Mouse (Mus musculus): Measurements from ENCODE around the gene Elovl2.
"Not testable (repeated sequence)": the region's sequence is repeated elsewhere in the genome, so short reads cannot be mapped to it uniquely, and the experiment has no call there.

Gene Elovl2

GRCm38 (mm10) chr13:41220304-41220834 lies at the start of gene Elovl2:
Elovl2 (minus strand) TSS chr13:41220405.
- in situ Hi-C loops (cut with MboI, MseI), result no loop called here

DNA sequence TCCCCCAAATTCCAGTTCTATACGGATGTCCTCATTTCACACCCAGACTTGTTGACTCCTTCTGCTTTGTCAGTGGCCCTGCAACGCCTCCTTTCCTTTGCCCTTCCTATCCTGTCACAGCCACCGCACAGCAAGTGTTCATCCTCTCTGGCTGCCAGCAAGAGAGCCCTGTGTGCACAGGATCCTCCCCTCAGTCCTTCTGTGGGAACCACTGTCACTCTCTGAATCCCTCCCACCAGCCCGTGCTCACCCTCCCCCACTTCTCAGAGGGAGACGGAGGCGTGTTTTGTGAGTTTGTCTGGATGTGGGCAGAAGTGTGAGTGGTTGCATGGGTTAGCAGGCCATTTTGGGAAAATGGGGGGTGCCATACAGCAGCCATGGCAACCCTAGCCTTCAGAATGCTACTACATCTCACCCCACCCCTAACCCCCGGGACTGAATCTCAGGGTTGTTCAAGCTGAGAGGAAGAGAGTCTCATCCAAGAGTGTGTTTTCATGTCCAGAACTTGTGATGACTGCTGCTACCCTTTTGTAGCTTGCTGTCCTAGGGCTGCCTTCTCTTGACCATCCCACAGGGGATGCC lies 47.7 kb upstream of the Elovl2 start:
- in situ Hi-C loops (cut with MboI, MseI), result no loop called here

DNA sequence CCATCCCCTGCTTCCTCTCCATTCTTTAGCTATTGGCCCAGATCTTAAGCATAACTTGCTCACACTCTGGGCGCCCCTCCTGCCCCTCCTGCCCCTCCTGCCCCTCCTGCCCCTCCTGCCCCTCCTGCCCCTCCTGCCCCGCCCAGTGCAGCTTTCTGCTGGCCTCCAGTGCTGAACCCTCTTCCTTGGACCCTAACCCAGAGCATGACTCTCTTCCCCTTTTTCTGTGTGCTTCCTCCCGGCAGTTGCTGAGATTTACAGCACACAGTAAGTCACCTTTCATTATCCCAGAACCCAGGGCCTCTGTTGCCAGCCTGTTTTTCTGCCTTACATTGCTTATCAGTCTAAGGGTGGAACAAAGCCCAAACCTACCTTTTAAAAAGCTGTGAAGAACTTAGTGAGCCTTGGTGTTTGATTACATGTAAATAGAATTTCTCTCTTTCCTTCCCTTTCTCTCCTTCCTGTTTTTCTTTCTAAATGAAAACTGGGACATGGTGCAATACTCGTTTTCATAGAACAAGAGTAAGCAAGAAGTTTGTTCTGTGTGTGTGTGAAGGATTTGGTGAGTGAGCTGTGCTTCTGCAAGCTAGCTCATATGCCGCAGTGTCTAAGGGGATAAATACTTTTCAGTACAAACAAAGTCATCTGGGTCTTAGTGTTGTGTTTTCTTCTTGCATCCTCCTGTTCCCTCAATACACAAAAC lies 43.2 kb upstream of the Elovl2 start:
- in situ Hi-C loops (cut with MboI, MseI), result no loop called here

DNA sequence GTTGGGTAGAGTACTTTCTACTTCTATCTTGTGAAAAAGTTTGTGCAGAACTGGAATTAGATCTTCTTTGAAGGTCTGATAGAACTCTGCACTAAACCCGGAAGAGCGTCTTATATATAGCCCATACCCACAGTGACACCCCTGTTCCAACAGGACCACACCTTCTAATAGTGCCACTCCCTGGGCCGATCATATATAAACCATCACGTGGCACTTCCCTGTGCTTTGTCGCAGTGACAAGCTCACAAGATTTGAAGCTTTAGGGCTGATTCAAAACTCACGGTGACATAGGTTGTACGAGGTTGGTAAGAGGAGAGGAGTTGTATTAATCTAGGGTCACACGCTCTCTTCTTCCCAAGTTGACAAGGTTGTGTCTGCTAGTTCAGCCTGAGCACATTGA lies 41.4 kb upstream of the Elovl2 start:
- in situ Hi-C loops (cut with MboI, MseI), result not testable (repeated sequence)

GRCm38 (mm10) chr13:41257851-41258250 lies 37.6 kb upstream of the Elovl2 start:
- in situ Hi-C loops (cut with MboI, MseI), result no loop called here

- in situ Hi-C loops (cut with MboI, MseI), result no loop called here
These were observed 36.8 kb upstream of the Elovl2 start for GRCm38 (mm10) chr13:41256962-41257361.

- in situ Hi-C loops (cut with MboI, MseI), result no loop called here
These were observed 35.9 kb upstream of the Elovl2 start for GRCm38 (mm10) chr13:41256126-41256525.

DNA sequence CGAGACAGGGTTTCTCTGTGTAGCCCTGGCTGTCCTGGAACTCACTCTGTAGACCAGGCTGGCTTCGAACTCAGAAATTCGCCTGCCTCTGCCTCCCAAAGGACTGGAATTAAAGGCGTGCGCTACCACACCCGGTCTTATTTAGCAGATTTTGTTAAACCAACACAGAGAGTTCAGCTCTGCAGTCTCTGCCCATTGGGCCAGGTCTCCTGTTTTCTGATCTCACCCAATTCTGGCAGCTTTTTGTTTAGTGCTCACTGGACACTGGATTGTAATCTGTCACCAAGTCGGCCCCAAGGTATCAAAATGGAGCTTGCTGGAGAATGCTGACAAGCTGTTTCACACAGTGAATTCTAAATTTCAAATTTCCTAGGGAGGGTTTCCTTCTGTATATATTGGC lies 32.5 kb upstream of the Elovl2 start:
- in situ Hi-C loops (cut with MboI, MseI), result no loop called here

DNA sequence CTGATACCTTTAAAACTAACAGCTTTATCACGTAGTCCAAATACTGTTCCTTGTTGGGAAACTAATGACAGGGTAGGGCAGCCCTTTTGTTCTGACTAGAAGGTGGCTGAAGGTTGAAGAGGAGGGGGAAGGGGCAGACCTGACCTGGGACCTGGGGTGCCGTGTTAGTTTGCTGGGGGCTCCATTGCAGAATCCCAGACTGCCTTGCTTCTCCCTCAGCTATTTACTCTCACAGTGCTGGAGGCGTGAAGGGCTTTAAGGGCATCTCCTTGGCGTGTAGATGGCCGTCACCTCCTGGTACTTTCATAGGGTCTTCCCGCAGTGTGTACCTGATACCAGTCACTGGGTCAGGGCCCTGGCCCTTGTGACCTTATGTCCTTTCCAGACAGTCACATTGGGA lies 31.9 kb upstream of the Elovl2 start:
- in situ Hi-C loops (cut with MboI, MseI), result no loop called here

GRCm38 (mm10) chr13:41251667-41252066 lies 31.5 kb upstream of the Elovl2 start:
- in situ Hi-C loops (cut with MboI, MseI), result no loop called here

DNA sequence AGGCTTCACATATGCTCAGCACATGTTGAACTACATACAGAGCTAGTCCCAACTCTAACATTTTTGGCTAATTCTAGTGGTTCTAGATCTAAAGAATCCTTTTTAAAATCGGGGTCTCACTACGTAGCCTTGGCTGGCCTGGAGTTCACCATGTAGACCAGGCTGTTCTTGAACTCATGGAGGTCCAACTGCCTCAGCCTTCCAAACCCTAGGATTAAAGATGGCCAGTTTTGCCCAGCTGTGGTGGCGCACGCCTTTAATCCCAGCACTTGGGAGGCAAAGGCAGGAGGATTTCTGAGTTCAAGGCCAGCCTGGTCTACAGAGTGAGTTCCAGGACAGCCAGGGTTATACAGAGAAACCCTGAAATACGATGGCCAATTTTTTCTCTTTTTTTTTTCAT lies 31.0 kb upstream of the Elovl2 start:
- in situ Hi-C loops (cut with MboI, MseI), result not testable (repeated sequence)

DNA sequence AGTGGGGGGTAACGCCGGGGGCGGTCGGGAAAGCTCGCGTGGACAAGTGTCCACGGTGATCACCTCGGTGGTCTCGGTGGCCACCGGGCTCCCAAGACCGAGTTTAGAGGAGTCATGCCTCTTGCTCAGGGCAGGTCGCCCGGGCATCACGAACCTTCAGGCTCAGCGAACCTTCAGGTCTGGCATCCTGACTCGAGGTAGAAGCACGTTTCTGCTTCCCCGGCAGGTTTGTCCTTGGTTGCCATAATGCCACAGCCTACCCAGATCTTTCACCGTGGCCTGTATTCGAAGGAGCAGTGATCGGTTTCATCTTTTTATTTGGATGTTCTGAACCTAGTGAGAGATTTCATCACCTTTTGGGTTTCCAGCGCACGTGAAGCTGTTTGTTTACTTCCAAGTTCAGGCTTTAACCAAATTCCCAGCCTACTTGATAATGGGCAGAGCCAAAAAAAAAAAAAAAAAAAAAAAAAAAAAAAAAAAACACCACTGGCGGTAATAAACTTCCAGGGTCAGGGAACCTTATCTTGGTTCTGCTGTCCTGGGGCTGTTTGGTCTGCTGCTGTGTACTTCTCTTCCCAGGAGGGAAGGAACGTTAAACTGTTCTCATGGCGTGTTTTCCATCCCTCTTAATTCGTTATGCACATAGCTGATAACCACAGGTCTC lies 30.2 kb upstream of the Elovl2 start:
- in situ Hi-C loops (cut with MboI, MseI), result no loop called here

DNA sequence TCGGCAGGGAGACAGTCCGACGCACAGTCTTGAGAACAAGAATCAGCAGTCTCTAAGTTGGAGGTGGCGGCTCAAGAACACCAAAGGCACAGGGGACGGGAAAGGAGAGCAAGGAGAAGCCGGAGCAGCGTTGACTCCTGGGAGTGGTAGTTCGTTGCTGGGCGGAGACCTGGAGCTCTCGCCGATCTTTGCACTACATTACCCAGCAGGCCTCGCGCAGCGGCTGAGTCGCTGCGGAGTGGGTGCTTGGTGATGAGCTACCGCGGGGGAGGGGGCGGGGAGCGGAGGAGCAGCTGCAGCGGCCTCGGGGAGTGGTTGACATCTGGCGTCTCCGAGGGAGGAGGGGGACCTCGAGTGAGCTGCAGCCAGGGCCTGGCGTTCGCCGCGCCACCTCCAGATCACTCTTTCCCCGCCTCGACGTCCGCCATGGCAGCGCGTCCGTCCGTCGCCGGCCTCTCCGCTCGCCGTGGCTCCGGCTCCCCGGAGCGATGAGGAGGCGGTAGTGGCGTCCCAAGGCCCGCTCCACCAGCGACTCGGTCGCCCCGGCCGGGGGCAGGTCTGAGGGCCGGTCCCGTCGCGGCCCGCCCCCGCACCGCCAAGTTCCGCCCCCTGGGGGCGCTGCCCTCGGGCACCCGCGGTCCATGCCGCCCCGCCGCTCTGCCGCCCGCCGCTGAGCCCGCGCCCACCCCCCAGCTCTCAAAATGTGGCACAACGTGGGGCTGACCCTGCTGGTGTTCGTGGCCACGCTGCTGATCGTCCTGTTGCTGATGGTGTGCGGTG lies 29.5 kb upstream of the Elovl2 start, which contains the start of gene Smim13:
TSS of gene Smim13 (plus strand) at position 307 of the 780 bp plus-strand sequence.
- in situ Hi-C loops (cut with MboI, MseI), result loop anchor here in 1 of 2 experiments (10.0 kb wide), 1 partner anchor 245 kb away; the partner anchor contains the start of gene Pak1ip1

- in situ Hi-C loops (cut with MboI, MseI), result loop anchor here in 1 of 2 experiments (10.0 kb wide), 1 partner anchor 244 kb away; the partner anchor contains the start of gene Pak1ip1
These were observed 28.7 kb upstream of the Elovl2 start for GRCm38 (mm10) chr13:41248751-41249520.

DNA sequence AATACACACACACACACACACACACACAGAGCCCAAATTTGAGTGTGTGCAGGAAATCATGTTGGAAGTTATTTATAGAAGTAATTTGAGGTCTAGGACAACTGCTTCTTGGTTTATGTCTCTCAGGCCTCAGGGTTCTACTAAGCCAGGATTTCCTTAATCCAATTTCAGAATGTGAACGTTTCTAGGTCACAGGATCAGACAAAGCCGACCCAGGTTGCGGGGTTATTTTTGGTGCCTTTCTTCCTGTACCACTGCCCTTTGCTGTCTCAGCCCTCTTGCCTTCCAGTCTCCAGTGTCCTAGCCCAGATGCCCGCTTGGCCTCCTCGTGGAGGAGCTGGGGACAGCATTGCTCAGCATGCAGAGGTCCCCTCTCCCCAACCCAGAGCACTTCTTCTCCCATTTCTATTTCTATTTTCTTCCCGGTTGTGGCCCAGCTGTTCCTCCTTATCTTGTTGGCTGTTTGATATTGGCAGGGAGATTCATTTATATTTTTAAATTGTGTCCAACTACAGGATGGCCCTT lies 24.2 kb upstream of the Elovl2 start:
- in situ Hi-C loops (cut with MboI, MseI), result loop anchor here in 1 of 2 experiments (5.0 to 10.0 kb wide), 2 partner anchors 240 to 397 kb away; partner anchors contain the start of gene Pak1ip1

DNA sequence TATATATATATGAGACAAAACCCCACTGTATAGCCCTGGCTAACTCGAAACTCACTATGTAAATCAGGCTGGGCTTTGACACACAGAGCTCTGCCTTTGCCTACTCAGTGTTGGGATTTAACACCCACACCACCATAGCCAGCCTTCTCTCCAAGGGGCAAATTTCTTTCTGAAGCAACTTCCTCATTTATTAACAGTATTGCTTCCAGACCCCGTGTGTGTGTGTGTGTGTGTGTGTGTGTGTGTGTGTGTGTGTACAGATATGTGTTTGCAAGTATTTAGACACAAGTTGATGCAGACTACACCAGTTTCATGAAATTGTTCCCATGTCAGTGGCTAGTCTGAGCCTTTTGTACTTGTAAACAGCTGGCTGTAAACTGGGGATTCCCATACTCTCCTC lies 21.4 kb upstream of the Elovl2 start:
- in situ Hi-C loops (cut with MboI, MseI), result loop anchor here in 1 of 2 experiments (5.0 to 10.0 kb wide), 2 partner anchors 237 to 394 kb away; partner anchors contain the start of gene Pak1ip1

DNA sequence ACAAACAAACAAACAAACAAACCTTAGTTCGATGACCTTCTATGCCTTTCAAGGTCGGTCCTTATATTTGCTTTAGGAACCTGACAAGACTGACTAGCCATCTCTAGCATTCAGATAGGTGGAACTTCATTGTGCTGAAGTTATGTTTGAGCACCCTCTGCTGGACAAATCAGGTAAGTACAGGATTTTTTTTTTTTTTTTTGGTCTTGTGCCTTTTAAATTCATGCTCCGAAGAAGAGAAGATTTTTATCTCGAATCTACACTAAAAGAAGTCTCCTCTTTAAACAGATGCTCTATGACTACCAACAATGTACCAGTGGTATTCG lies 18.6 kb upstream of the Elovl2 start:
- in situ Hi-C loops (cut with MboI, MseI), result loop anchor here (5.0 kb wide), 3 partner anchors 101 to 391 kb away; no protein-coding TSS in a partner anchor

GRCm38 (mm10) chr13:41238035-41238804 lies 18.0 kb upstream of the Elovl2 start:
- in situ Hi-C loops (cut with MboI, MseI), result loop anchor here (5.0 kb wide), 3 partner anchors 101 to 391 kb away; no protein-coding TSS in a partner anchor

Data from T-helper 17 cell (primary cell).